Mouse (Mus musculus): ENCODE measurements around the gene Romo1.

- TF ChIP-seq CTCF (IDR thresholded peaks at IDR 0.05; ENCODE audit: low read depth) (no peak), EP300 (IDR thresholded peaks at IDR 0.05; ENCODE audit: low read depth) (no peak)
Observed at GRCm38 (mm10) chr2:156179796-156180093, 35.9 kb downstream of the Romo1 start.

All from liver, postnatal 0 days (tissue).